Mouse (Mus musculus): ENCODE data around the gene Ntf5.
A peak's percentile ranks its signal among the peaks of the same experiment; 100 is the strongest.

Gene Ntf5

GRCm38 (mm10) chr7:45403532-45404261, 9.8 kb upstream of the Ntf5 start:
- DNase-seq (ENCODE audit: low read depth, low spot score): peak; percentile 66

- DNase-seq (ENCODE audit: low read depth, low spot score): peak; percentile 45
Measured at GRCm38 (mm10) chr7:45405091-45406075, 8.1 kb upstream of the Ntf5 start, which contains the start of gene Kcna7. TSS of gene Kcna7 (plus strand) at chr7:45405653.

- DNase-seq (ENCODE audit: low read depth, low spot score): peak; percentile 8
Measured at GRCm38 (mm10) chr7:45406157-45407156, 7.0 kb upstream of the Ntf5 start.

- DNase-seq (ENCODE audit: low read depth, low spot score): no peak
Measured at GRCm38 (mm10) chr7:45407836-45408235, 5.7 kb upstream of the Ntf5 start.

GRCm38 (mm10) chr7:45408351-45408750, 5.1 kb upstream of the Ntf5 start:
- DNase-seq (ENCODE audit: low read depth, low spot score): no peak

- no peak for DNase-seq (ENCODE audit: low read depth, low spot score)
Measured at GRCm38 (mm10) chr7:45408949-45409348, 4.5 kb upstream of the Ntf5 start.

GRCm38 (mm10) chr7:45409497-45410163, 3.9 kb upstream of the Ntf5 start:
- DNase-seq (ENCODE audit: low read depth, low spot score): no peak

GRCm38 (mm10) chr7:45412421-45412820, 1.1 kb upstream of the Ntf5 start:
- DNase-seq (ENCODE audit: low read depth, low spot score): no peak

- DNase-seq (ENCODE audit: low read depth, low spot score): no peak
Measured at GRCm38 (mm10) chr7:45413864-45414739, 607 bp downstream of the Ntf5 start.

- no peak for DNase-seq (ENCODE audit: low read depth, low spot score)
Measured at GRCm38 (mm10) chr7:45414740-45415224, 1.3 kb downstream of the Ntf5 start.

GRCm38 (mm10) chr7:45415636-45416035, 2.1 kb downstream of the Ntf5 start:
- peak; percentile 51 for DNase-seq (ENCODE audit: low read depth, low spot score)

GRCm38 (mm10) chr7:45417962-45418492, 4.5 kb downstream of the Ntf5 start:
- no peak for DNase-seq (ENCODE audit: low read depth, low spot score)

- DNase-seq (ENCODE audit: low read depth, low spot score): no peak
Measured at GRCm38 (mm10) chr7:45419859-45420614, 6.5 kb downstream of the Ntf5 start.

GRCm38 (mm10) chr7:45420615-45420919, 7.1 kb downstream of the Ntf5 start, which contains the start of gene Lhb:
TSS of gene Lhb (plus strand) at chr7:45420820.
- no peak for DNase-seq (ENCODE audit: low read depth, low spot score)

GRCm38 (mm10) chr7:45421194-45421593, 7.7 kb downstream of the Ntf5 start:
- DNase-seq (ENCODE audit: low read depth, low spot score): no peak

- DNase-seq (ENCODE audit: low read depth, low spot score): no peak
Measured at GRCm38 (mm10) chr7:45426556-45426955, 13.1 kb downstream of the Ntf5 start.

GRCm38 (mm10) chr7:45433835-45434202, 20.3 kb downstream of the Ntf5 start:
- DNase-seq (ENCODE audit: low read depth, low spot score): no peak

GRCm38 (mm10) chr7:45434203-45435015, 20.9 kb downstream of the Ntf5 start, which contains the start of gene Gys1:
TSS of gene Gys1 (plus strand) at chr7:45434844.
- peak; percentile 100 for DNase-seq (ENCODE audit: low read depth, low spot score)

Measured in brain, adult 2 months (tissue).